Mouse (Mus musculus): ENCODE data around the gene Ctnna2.

DNA sequence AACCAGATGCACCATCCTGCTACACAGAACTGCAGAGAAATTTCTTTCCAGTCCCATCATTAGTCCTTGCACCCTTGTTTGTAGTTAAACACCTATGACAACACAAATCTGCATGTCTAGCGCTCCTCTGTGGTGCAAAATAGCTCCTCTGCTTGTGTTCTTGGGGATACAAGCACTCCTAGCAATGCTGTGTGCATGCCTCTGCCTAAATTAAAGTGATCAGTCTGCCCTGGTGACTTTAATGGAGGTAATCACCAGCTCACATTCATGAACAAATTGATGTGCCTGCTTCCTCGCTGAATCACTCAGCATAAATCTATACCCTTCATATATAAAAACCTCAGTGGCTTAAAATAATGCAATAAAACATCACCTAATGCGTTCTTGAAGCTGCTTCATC lies 987.4 kb downstream of the Ctnna2 start:
- TF ChIP-seq GATA1 (IDR thresholded peaks at IDR 0.05; ENCODE audit: borderline replicate concordance, low read length), result no peak
- no peak for TF ChIP-seq TAL1 (conservative IDR thresholded peaks at IDR 0.05; ENCODE audit: low read depth, low read length)
- no peak for TF ChIP-seq CTCF (IDR thresholded peaks at IDR 0.05; ENCODE audit: low read depth, low read length)
- TF ChIP-seq POLR2AphosphoS5 (IDR thresholded peaks at IDR 0.05; ENCODE audit: insufficient replicate concordance, low read depth, low read length), result no peak
